Mouse (Mus musculus): ENCODE results near the gene Apoc4.

Apoc4 gene

DNA sequence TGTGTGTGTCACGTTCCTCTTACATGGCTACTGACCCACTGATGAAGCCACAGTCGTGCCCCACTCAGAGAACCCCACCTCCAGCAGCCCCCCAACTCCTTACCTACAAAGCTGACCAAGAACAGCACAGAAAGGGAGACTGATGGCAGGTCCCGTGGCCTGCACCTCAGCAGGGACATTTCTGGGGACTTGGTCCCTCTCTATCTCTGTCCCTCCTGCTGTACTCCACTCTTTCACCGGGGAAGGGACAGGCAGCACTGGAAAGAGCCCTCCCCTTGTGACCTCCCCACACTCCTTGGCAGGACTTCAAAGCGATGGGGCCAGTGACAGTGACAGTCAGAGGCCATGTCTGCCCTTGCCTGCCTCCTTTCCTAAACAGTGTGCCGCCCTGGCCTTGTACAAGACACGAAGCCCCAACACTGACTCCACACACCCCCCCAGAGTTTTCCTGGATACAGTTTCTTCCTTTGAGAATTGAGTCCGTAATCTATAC, at the start of gene Apoc4, which contains the start of gene Gm44805:
Gene Apoc4 (minus strand): TSS at position 278 of the 493 bp plus-strand sequence.
Gene Gm44805 (minus strand): TSS at position 222 of the 493 bp plus-strand sequence.
- no peak for DNase-seq

DNA sequence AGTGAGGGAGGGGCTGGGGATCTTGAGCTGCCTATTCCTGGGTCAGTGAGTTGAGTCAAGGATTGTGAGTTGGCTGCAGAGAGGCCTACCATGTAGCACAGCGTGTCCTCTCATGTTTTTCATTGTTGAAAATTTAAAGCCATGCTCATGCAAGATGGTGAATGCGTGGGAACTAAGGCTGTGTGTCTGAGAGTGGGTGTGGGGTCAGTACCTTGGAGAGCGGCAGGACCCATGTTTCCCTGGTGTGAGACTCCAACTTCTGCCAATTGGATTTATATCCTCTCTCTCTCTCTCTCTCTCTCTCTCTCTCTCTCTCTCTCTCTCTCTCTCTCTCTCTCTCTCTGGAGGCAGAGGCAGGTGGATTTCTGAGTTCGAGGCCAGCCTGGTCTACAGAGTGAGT, 45.3 kb upstream of the Apoc4 start:
- DNase-seq = no peak

DNA sequence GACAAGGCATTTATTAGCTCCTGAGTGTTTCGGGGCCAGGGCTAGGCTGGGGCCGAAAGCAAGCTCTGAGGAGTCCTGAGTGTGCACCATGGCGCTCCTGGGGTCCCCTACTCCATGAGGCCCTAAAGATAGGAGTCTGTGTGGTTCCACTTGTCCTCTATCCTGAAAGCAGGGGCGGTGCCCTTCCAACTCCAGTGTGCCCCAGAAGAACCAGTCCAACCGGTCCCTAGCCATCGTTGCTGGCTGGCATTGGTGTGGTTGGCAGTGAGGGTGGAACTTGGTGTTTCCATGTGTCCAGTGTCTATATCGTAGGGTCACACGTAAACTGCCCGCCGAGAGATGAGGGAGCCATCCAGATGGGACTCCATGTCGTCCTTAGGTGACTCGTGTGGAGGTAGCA, 42.9 kb upstream of the Apoc4 start:
- no peak for DNase-seq

DNA sequence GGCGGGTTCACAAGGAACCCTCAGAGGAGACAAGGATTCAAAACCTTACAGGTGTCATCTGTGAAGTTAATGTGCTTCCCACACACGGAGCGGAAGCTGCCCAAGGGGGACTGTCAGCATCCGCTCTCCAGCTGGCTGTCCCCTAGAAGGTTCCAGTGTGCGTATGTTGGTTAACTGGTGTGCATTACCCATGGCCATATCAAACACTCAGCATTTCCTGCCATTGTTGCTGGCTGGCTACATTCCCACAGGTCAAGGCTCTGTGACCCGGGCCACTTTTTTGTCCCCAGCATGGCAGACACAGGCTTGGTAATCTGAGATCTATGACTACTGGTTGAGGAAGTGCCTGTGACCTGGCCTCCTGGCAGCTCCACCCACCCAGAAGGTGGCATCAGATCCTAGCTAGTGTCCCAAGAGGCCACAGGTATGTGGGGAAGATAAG, 41.5 kb upstream of the Apoc4 start:
- DNase-seq = no peak

DNA sequence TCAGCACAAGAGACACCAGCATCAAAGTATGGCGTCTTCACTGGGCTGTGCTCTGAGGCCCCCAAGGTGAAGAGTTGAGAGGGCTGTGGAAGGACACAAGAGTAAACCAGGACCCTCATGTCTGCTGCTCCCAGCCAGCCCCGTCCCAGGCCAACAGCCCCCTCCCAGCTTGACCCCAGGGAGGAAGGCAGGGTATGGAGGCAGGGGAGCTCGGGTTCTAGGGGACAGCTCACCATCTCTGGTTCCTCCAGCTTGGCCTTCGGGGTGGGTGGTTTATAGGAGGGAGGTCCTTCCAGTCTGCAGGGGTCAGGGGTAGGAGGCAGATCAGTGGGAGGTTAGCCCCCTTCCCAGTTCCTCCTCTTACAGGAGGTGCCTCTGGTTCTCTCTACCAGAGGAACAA, 37.9 kb upstream of the Apoc4 start:
- no peak for DNase-seq

DNA sequence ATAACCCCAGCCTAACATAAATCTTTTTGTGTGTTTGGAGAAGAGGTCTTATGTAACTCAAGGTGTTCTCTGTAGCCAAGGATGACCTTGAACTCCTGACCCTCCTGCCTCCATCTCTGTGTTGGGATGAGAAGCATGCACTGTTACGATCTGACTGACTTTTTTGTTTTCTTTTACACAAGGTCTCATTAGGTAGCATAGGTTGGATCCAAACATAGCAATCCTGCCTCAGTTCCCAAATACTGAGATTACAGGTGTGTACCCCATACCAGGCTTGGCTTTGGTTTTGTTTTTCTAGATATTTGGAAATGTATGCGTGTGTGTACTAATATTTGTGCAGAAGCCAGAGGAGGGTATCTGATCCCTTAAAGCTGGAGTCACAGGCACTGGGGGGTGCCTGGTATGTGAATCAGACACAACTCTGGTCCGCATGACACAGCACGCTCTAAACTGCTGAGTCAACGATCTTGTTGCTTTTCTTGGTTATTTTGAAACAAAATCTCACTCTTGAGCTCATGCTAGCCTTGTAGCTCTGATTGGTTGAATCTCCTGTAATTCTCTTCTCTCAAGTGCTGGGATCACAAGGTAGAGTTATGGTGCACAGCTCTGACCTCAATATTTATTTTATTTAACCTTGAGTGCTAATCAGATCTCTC, 37.1 kb upstream of the Apoc4 start:
- DNase-seq = peak; percentile 52

DNA sequence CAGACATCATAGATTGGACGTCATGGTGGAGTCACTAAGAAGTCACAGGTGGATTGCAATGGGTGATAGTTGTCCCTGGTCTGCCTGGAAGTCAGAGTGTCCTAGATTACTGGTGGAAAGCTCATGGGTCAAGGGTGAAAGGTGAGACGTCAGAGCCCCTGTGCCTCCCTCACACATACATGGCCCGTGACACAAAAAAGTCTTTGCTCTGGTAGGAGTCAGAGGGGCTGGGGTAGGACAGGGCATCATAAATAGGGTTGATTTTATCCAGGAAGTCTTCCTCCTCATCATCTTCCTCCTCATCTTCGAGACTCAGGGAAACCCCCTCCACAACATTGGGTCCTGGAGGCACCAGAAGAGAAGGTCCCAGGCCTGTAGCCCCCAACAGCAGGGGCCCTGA, 36.1 kb upstream of the Apoc4 start:
- peak; percentile 63 for DNase-seq

DNA sequence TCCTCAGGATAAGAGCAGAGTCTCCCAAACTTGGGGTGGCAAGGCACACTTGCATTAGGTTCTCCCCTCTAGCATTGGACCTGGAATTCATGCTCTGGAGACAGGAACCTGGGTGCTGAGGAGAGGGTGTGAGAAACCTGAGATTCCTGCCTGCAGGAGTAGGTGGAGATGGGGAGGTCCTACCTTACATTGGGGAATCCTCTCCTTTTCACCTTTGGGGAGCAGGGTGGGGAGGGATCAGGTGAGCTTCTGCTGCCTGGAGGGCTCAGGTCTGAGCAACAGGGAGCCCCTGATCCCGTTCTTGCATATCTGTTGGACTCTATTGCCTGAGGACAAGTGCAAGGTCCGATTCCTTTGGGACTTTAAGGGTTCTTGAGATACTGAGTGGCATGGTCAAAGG, 35.5 kb upstream of the Apoc4 start:
- DNase-seq = peak; percentile 71

DNA sequence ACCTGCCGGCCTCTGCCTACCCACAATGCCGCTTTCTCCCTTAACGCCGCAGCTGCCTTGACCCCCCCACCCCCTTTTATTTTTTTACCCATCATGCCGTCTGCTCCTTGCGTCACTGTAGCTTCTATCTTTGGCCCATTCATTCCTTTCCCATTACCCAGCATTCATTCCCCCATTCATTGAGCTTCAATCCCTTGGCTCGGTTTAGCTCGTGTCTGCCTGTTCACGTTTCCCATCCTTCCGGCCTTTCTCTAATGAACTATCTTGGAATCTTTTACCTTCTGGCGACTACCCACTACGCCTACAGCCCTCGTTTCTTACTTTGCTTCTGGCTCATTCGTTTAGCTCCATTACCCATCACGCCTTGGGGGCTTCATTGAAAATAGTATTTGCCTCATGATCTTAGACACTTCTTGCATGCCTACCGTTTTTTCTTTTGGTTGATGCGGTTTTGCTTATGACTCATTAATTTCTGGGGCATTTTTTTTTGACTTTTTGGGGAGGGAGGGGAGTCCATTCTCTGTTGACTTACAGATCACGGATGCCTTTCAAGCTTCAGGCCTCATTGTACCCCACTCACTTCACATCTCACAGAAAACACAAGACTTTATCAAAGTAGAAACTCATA, 34.9 kb upstream of the Apoc4 start:
- no peak for DNase-seq

DNA sequence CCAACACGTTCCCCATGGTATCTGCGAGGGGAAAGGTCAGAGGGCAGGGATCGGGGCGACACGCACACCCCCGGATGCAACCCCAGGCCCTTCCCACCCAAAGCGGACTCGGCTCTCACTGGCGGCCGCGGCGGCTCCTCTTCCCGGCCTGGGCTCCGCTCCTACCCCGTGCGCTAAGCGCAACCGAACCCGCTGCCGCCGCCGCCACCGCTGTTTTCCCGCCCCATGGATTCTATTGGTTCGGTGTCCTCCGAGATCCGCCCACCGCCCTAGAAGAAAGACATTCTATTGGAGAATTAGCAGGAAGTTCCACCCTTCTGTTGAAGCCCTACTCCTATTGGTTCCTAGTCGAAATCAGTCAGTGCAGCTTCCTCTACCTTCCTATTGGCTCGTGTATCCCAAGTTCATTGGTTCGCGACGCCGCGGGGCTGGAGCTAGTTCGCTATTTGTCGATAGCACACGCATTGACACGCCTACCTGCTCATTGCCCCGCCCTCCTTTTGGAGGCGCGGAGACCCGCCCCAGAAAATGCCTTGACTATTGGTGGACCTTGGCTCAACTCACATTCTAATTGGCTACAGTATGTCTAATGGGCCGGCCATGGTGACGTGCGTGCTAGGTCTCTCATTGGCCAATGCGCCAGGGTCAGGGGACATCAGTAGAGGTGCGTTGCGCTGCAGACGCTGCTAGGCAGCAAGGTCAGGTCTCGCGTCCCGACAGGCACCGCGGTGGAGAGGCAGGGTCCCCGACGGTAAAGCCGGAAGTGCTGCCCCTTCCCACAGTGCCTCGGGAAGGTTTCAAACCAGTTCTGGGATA, 34.2 kb upstream of the Apoc4 start, which contains the start of gene Tomm40:
Gene Tomm40 (minus strand): TSS at position 200 of the 816 bp plus-strand sequence.
- peak; percentile 100 for DNase-seq

DNA sequence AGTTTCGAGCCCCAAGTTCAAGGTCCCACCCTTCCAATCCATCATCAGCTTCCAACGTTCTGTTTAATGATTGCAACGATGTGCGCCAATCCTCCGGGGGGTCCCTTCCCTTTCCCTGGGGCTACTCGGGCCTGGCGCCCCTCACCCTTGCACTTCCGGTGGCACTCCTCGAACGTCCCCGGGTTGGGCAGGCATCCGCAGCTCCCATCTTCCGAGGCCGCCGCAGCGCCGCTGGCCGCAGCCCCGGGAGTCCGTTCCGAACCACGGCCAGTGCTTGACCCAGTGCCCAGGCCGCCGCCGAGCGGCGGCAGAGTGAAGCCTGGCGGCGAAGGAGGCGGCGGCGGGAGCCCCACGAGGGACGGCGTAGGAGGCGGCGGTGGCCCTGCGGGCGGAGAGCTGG, 33.6 kb upstream of the Apoc4 start:
- peak; percentile 78 for DNase-seq

DNA sequence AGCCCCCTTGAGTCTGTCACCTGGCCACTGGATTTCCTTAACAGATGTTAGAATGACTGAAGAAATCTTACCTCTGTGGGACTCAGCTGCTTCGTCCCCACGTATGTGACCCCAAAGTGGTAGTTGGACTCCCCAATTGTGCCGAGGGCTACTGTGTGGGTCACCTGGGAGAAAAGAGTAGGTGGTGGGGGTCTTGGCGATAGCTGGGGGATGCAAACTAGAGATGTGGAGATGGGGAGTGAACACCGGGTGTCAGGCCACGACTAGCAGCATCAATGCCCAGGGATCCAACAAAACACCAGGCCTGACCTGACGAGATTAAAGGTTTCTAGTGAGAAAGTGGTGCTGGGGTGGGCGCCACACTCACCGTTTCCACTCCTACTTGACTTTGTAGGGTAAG, 32.3 kb upstream of the Apoc4 start:
- DNase-seq = peak; percentile 53

DNA sequence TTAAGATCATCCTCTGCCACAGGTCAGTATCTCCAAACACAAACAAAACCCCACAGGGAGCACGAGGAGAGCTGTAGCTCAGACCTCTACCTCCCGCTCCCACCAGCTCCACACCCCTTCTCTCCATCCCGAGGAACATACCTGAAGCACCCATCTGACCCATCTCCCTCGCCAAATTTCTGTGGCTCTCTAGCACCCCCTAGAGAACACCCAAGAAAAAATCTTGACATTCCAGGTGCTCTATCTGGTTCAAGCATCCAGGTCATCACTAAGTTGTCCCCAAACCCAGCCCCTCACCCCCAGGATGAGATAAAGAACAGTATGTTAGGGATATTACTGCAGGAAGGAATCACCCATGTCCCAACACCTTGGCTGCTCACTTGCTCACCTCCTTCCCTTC, 31.9 kb upstream of the Apoc4 start:
- peak; percentile 52 for DNase-seq

DNA sequence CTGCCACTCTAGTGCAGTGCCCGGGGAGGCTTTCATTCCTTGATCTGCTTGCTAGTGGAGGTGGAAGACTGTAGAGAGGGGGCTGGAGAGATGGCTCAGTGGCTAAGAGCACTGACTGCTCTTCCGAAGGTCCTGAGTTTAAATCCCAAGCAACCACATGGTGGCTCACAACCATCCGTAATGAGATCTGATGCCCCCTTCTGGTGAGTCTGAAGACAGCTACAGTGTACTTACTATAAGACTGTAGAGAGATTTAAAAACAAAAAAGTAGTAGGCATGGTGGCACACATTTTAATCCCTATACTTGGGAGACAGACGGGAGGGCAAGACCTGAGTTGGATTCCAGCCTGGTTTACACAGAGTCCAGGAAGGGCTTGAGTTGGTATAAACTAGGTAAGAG, 31.1 kb upstream of the Apoc4 start:
- DNase-seq = no peak

DNA sequence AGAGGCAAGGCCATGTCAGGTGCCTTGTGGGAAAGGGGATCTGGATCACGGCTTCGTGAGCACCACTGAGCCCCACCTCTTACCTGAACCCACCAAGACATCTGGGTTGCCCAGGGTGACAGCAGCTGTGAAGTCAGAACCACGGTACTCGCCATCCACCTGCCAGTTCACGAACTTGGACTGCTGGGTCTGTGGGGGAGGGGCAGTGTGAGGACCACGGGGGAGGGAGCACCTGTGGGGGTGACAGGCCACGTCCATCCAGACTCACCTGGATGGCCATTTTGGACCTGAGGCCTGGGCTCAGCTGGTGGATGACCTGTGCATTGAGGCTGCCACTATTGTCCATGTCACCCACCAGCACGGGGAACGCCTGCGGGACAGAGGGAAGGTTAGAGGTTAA, 29.4 kb upstream of the Apoc4 start:
- no peak for DNase-seq

DNA sequence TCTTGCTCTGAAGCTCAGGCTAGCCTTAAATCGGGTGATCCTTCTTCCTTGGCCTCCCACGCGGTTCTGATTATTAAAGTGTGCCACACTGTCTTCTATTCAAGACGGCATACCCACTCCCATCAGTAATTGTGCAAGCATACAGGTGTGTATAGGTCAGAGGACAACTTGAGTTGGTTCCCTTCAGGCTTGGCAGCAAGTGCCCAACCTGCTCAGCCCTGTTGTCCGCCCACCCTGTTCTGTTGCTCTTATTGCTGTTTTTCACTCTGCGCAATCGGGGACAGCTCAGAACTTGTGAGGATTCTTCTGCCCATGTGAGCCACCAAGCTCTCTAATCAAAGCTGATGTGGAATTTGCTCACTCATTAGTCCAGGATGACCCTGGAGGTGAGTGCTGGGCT, 24.0 kb upstream of the Apoc4 start:
- DNase-seq = no peak

DNA sequence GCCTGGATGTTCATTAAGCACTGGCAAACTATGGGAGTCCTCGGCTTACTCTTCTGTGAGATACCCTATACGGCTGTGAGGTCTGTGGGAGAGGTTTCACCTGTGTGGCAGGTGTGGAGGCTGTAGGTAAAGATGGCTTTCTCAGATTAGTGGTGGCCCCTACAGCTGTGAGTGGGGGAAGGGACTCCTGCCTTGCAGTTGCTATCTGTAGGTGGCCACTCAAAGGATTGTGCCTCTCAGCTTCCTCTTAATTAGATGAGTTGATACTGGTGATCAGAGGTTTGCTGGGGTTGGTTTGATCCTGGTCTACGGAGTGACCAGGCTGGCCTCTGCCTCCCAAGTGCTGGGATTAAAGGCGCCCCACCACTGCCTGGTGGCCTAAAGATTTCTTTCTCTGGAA, 23.2 kb upstream of the Apoc4 start:
- DNase-seq = no peak

DNA sequence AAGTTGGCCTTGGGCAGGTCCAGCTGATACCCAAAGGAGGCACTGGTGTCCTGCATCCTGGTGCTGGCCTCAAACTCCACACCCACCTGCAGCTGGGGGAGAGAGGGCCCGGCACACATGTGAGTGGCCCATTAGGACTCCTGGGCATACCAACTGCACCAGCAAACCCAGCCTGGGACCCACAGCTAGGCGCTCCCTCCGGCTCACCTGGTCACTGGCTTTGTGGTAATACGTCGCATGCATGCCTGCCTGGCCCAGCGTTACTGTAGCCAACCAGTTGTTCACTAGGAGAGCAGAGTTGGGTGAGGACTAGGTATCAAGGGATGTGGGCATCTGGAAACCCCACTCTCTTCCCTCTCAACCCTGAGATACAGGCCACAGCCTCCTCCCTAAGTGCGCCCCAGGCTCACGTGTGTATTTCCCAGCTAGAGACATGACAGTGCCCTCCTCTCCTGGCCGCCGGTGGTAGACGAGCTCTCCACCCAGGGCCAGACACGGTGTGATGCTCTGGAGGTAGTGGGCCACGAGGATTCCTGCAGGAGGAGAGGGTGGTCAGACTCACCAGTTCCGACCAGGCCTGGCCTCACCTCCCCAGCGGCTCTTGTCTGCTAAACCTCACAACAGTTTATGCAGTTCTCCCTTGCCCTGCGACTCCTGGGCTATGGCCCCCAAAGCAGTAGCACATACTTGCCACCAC, 21.7 kb upstream of the Apoc4 start:
- no peak for DNase-seq

DNA sequence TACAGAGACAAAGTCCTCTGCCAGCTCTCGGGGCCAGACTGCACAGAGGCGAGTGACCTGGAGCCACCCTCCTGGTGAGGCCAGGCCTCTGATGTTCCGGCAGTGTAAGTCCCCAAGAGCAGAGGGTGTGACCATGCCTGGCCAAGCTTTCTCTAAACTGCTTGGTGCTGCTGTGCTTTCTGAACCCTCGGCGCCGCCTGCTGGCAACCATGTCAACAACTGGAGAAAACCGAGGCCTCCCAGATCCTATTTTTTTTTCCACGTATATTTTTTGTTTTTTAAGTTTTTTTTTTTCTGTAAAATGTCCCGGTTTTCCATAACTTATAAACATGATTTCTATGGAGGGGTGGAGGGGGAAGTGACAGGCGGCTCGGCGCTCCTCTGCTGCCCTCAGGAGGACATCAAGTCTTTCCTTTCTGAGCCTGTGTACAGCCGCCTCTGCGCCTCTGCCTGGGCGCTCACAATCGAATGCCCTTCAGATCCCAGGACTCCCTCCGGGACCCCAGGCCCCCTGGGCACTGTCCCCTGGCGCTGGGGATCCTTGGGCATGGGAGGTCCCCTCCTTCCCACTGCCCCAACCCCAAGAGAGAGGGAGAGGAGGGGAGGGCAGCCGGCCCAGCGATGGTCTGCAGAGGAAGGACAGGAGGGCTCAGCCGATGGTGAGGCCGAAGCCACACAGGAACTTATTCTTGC, 19.9 kb upstream of the Apoc4 start:
- no peak for DNase-seq

DNA sequence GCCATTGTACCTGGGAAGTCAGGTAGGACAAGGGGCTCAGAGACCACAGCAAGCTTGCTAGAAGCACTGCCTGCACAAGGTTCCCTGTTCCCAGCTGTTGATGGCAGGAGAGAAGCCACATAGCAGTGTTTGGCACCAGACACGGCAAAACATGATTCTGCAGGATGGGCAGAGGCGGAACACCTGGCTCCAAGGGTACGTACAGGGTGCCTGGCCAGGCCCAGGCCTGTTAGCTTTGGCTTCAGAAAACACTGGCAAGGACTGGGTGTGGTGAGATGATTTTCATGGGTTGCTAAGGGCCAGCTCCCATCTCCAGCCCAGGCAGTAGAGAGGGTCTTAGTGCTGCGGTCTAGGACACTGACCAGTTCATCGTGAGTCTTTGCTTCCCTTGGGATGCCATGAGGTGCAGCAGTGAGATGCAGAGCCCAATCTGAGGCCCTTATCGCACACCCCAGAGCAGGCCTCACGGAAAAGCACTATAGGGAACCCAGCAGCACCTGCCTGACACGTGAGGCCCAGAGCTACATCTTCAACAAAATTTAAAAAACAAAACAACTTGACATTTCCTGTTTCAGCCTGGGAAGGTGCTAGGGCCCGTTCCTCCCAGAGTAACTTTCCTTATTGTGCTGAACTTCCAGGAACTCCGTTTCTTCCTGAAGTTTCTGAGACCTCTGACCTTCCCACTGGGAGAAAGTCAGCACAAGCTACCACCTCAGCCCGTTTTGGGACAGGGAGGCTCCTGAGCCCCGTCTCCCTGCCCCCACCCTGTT, 19.2 kb upstream of the Apoc4 start:
- no peak for DNase-seq

DNA sequence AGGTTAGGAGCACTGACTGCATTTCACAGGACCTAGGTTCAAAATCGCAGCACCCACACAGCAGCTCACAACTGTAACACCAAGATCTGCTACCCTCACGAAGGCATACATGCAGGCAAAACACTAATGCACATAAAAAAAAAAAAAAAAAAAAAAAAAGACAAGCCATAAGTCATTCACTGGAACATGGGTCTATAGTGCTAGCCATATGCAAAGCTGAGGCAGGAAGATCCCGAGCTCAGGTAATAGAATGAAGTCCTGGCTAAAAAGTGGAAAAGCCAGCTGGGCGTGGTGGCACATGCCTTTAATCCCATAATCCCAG, 18.5 kb upstream of the Apoc4 start:
- DNase-seq = no peak

Measured in cerebellum, adult 9-10 months (tissue).